Mouse (Mus musculus): ENCODE data around the gene a.

a gene

GRCm38 (mm10) chr2:155084546-155084945 lies 293.3 kb downstream of the a start:
- in situ Hi-C loops (cut with MboI, MseI), result loop anchor here (25.0 kb wide), 1 partner anchor 103 kb away; no protein-coding TSS in a partner anchor

- in situ Hi-C loops (cut with MboI, MseI), result loop anchor here (5.0 to 25.0 kb wide), 2 partner anchors 79 to 101 kb away; no protein-coding TSS in a partner anchor
These were observed 295.1 kb downstream of the a start for GRCm38 (mm10) chr2:155086328-155086727.

GRCm38 (mm10) chr2:155088264-155088663 lies 297.1 kb downstream of the a start:
- in situ Hi-C loops (cut with MboI, MseI), result loop anchor here (5.0 to 25.0 kb wide), 2 partner anchors 81 to 99 kb away; no protein-coding TSS in a partner anchor

GRCm38 (mm10) chr2:155090909-155091742 lies 299.9 kb downstream of the a start:
- in situ Hi-C loops (cut with MboI, MseI), result loop anchor here (25.0 kb wide), 1 partner anchor 96 kb away; no protein-coding TSS in a partner anchor

GRCm38 (mm10) chr2:155091743-155092075 lies 300.5 kb downstream of the a start:
- in situ Hi-C loops (cut with MboI, MseI), result loop anchor here (25.0 kb wide), 1 partner anchor 96 kb away; no protein-coding TSS in a partner anchor

GRCm38 (mm10) chr2:155093418-155093817 lies 302.2 kb downstream of the a start:
- in situ Hi-C loops (cut with MboI, MseI), result loop anchor here (25.0 kb wide), 1 partner anchor 94 kb away; no protein-coding TSS in a partner anchor

GRCm38 (mm10) chr2:155098720-155099380 lies 307.6 kb downstream of the a start:
- in situ Hi-C loops (cut with MboI, MseI), result loop anchor here (25.0 kb wide), 1 partner anchor 88 kb away; no protein-coding TSS in a partner anchor

- in situ Hi-C loops (cut with MboI, MseI), result loop anchor here (25.0 kb wide), 1 partner anchor 88 kb away; no protein-coding TSS in a partner anchor
These were observed 308.2 kb downstream of the a start for GRCm38 (mm10) chr2:155099421-155099820.

- in situ Hi-C loops (cut with MboI, MseI), result loop anchor here (25.0 kb wide), 1 partner anchor 87 kb away; no protein-coding TSS in a partner anchor
These were observed 309.0 kb downstream of the a start for GRCm38 (mm10) chr2:155099994-155100795.
